Mouse (Mus musculus) frontal cortex, adult (tissue): ENCODE data around the gene Ppp1r9a.
"Not testable (repeated sequence)": the region's sequence is repeated elsewhere in the genome, so short reads cannot be mapped to it uniquely, and the experiment has no call there.

Source experiments
- ATAC-seq: cut with Nextera tagmentation; 2 replicates; pipeline ENCODE4 v1.9.2; 2017; ENCODE audit warnings: mild to moderate bottlenecking, moderate library complexity, mixed read lengths; ENCODE audit not compliant: low TSS enrichment

Ppp1r9a gene

GRCm38 (mm10) chr6:4902674-4903324 is at the start of gene Ppp1r9a:
Gene Ppp1r9a, plus strand, starts transcription at chr6:4902917.
- peak; percentile 48 for ATAC-seq

- ATAC-seq: no peak
Measured at GRCm38 (mm10) chr6:4855236-4855635, 47.5 kb upstream of the Ppp1r9a start.

- no peak for ATAC-seq
Measured at GRCm38 (mm10) chr6:4856919-4857318, 45.8 kb upstream of the Ppp1r9a start.

DNA sequence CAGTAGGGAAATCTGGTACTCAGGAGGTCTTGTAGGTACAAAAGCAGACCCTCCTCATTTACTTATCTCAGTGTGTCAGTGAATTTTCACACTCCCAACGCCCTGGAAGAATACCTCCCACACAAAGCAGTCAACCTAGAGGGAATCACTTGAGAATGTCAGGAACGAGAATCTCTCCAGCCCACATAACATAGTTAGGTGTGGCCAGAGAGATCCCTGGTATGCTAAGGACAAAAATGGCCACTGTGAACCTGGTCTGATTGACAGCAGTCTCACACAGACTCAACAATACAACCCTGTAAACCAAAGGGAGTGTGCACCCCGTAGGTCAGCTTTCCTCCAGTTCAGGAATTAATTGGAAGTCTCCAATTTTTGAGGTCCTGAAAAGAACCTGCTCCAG is 18.4 kb upstream of the Ppp1r9a start:
- ATAC-seq: no peak

DNA sequence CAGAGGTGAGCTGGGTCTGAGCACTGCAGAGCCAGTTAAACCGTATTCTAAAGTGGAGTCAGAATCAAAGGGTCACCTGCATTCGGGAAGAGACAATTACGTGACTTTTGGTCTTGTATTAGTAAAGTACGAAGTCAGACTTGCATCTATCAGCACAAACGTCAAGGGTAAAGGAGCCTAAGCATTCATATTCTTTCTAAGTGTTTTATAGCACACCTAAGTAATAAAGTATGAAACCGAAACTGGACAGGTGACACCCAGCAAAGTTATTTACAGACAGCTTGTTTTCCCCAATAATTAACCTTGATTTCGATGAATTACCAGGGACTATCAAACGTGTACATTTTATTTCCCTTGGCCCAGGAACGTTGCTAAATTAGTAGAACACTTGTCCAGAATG is 13.2 kb upstream of the Ppp1r9a start:
- ATAC-seq: no peak

DNA sequence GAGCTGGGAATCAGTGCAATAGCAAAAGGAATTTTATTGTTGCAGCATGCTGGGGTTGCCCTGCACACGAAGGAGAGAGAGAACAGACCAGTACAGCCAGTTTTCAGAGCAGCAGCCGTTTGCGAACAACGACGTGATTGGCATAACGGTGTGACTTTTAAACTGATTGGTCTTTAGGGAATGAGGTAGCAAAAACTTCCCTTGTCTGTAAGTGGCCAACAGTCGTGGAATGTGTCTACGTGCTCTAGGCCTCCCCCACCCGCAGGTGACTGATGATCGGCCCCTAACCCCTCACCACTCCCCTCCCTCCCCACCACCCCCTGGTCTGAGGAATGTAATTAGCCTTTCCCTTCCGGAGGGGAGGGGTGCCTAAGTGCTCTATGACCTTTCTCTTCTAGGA is 10.3 kb upstream of the Ppp1r9a start:
- ATAC-seq: no peak

DNA sequence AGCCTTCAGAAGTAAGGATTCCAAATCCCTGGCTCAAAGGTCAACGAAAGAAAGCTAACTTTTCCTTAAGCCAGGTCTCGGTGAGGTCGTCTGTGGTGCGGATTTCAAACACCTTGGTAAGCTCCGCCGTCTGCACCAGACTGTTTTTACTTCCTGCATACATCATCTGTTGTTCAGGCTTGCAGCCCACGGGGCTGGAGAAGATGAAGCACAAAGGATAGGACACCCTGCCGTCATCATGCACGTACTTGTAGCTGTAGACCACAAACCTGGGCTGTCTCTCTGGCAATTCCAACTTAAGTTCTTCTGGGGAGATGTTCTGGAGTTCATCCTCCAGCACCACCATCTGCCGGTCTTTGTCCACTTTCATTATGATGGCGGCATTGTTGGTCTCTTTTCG is 9.4 kb upstream of the Ppp1r9a start:
- not testable (repeated sequence) for ATAC-seq

DNA sequence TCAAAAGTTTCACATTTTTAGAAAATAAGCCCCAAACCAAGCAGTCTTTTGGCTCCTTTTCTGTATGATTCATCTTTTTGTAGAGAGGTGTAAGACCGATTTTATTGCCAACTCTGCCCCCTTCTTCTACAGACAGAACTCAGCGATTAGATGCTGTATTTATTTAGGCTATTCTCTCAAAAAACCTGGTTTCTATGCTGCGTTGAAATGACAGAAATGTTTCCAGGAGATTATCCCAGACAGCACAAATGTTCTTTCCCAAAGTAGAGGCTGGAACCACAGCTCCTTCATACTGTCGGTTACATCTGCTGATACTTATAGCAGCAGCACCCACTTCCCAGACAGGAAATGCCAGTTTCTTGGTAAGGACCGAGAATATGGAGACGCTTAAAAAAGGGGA is 2.8 kb upstream of the Ppp1r9a start:
- ATAC-seq: peak; percentile 72

DNA sequence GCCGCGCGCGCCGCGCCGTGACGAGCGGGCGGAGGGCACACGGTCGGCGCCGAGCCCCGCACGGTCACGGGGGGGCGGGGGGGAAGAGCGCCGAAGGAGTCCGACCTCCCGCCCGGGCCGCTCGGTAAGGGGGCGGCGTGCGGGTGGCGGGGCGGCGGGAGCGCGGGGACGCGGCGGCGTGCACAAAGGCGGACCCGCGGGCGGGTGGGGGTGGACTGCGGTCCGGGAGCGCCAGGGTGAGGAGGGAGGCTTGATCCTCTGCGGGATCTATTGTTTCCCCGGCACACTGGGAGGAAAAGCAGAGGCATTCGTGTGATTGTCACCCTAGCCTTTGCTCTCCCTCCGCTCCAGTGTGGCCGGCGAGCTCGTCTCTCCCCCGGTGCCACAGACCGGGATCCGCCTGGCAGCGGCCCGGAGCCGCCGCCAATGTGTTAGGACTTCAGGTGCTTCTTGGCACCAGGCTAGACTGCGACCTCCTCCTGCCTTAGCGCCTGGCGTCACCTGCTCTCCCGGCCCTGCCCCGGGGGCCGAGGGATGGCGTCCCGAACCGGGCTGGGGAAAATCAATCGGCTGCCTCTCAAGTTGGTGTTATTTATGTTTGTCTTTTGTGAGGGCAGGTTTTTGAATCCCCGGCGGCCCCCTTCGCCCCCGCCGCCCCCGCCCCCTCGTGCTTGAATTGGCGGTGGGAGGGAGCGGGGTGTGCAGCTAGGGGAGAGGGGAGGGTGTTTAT is 773 bp downstream of the Ppp1r9a start:
- peak; percentile 21 for ATAC-seq

DNA sequence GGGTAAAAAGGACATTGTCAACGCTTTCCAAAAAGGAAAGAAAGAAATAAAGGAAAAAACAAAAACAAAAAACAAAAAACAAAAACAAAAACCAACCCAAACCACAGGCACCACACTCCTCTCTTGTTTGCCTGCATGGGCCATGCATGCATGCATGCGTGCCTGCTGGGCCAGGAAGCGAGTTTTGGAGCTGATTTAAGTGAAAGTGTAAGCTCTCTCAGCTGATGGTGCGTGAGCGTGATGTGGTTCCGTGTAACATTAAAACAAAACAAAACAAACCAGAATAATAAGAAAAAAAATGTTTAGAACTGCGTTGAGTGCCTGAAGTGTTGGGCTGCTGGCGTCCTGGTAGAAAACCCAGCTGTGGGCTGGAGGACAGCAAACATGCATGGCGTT is 1.3 kb downstream of the Ppp1r9a start:
- no peak for ATAC-seq

DNA sequence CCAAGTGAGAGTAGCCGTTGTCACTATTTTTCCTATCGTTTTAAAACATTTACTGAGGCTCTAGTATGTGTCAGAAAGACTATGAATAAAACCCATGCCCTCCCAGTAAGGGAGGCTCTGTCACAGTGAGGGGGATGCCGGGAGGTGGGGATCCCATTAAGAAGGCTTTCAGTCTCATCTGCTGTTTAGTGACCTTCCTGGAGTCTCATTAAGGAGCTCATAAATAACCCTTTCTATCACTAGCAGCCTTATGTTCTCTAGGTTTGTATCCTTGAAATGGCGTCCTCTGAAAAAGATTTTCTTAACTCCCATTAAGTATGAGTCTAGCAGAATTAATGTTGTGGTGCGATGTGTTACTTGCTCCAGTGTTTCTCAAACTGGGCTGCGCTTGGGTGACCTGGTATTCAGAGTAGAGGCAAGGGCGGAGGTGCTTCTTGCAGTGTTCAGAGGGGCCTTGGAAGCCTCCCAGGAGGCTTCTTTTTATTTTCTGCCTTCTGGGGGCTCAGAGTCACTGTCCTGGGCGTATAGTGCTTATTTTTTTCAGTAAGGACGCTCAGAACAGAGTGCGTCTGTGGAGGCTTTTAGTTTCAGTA is 7.4 kb downstream of the Ppp1r9a start:
- no peak for ATAC-seq

GRCm38 (mm10) chr6:4918470-4918869 is 15.8 kb downstream of the Ppp1r9a start:
- no peak for ATAC-seq

- ATAC-seq: not testable (repeated sequence)
Measured at GRCm38 (mm10) chr6:4923791-4924190, 21.1 kb downstream of the Ppp1r9a start.

GRCm38 (mm10) chr6:4925966-4926687 is 23.4 kb downstream of the Ppp1r9a start:
- ATAC-seq: peak; percentile 93

DNA sequence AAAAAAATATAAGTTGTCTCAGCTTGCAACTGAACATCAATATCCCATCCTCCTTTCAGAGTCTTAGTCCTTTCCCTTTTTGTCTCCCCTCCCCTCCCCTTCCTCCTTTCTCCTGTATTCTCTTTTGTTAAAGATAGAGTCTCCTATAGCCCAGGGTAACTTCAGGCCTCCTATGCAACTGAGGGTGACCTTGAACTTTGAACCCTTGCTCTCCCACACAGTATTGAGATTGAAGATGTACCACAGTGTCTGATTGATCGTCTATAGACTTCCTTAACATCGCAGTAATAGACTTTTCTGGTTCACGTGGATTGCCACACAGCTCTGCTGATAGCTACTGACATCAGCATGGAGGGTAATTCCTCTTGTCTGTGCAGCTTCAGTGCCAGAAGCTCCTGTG is 27.6 kb downstream of the Ppp1r9a start:
- ATAC-seq: no peak

- no peak for ATAC-seq
Measured at GRCm38 (mm10) chr6:4938901-4939300, 36.2 kb downstream of the Ppp1r9a start.

- peak; percentile 22; the same call in 1 of the 2 replicates for ATAC-seq
Measured at GRCm38 (mm10) chr6:4940086-4940485, 37.4 kb downstream of the Ppp1r9a start.

DNA sequence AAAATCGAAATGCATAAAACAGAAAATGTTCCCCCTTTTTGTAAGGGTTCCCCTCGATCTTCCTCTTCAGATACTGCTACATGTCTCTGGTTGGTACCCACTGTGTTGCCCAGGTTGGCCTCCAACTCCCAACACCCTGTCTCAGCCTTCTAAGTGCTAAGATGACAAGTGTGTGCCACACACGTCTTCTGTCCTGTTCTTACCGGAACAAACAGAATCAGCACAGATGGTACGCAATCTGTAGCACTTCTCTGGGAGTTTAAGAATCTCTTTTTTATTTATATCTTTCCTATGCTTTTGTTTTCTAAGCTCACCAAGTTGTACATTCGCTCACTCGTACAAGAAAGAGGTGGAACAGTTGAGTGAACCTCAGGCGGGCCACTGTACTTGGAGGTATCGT is 37.9 kb downstream of the Ppp1r9a start:
- peak; percentile 80 for ATAC-seq

DNA sequence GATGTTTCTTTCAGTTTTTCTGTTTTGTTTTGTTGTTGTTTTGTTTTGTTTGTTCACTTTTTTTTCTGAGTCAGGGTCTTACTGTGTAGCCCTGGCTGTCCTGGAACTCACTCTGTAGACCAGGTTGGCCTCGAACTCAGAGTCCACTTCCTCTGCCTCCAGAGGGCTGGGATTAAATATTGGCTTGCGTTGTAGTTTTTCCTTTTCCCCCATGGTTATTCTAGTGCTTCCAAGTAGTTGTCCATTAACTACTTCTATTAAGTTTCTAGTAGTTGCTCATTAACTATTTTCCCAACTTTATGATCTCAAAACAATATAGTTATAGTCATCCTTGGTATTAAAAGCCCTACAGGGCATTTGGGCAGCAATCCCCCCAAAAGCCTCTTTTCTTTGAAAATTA is 41.1 kb downstream of the Ppp1r9a start:
- ATAC-seq: no peak

DNA sequence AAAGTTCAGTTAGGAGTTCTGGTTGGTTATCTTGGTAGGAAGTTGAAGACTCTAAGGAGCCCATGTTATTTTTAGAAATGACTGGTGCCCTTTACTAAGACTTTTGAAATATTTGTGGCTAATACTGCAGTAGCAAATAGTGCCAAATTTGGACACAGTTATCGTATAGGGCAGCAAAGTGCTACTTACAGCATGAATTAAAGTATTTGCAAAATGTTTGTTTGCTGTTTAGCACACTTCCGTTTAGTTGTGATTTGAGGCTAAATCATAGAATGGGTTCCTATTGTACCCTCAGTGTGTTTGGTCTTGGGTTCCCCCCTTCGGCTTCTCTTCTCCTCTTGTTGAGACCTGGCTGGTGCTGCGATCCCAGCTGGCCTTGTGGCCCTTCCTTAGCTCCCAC is 45.3 kb downstream of the Ppp1r9a start:
- ATAC-seq: no peak

DNA sequence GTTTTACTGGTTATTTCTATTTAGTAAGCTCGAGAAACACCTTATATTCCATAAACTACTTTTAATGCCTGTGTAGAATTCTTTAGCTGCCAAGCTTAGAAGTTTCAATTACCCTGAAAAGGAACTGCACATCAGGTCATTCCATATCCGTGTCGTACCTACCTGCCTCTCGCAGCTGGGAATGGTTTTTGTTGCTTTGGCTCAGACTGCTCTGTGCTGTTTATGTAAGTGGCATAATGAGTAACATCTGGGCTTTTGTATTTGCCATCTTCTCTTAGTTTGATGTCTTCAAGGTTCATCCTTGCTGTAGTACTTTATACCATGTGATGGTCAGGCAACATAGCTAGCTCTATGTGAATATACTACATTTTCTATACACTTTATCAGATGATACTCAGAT is 47.0 kb downstream of the Ppp1r9a start:
- ATAC-seq: no peak

- no peak for ATAC-seq
Measured at GRCm38 (mm10) chr6:4953028-4953719, 50.5 kb downstream of the Ppp1r9a start.
